Mouse (Mus musculus) layer of hippocampus, adult 6 months (tissue): ENCODE measurements around the gene Nrk. TPM values are rescaled to one million over a fixed set of nuclear protein-coding genes. Genes with fewer than 3 reads are reported as not detected.

Experiments
- long read RNA-seq, 2 experiments: library from polyadenylated mRNA; unstranded; transcript quantifications; one replicate each; pipeline ENCODE4 v2.0.0; 2019 to 2020
- polyA plus RNA-seq: library from polyadenylated mRNA; unstranded; fragments of <200 nt; fragmentation: Nextera tagmentation; gene quantifications from 2 replicates; pipeline ENCODE4 v1.2.3, GENCODE M21; 2021

The Nrk gene
- polyA plus RNA-seq: not detected in 2 replicates
- long read RNA-seq, experiment 1: 0 reads
- long read RNA-seq, experiment 2: 0 reads

GRCm38 (mm10) chrX:138914041-138914776 lies at the start of gene Nrk:
Gene Nrk, plus strand, starts transcription at chrX:138914430.

Other genes with a start within 250 kb of the Nrk start
- not detected in 2 replicates for gene Serpina7, start 170.8 kb downstream of the Nrk start, polyA plus RNA-seq
- not detected in 2 replicates for gene 4930513O06Rik, start 171.8 kb downstream of the Nrk start, polyA plus RNA-seq